ENCODE assay signal across 15 mouse cellular contexts in genomic region chr8:72131901-72132300, GRCm38 (mm10). TPM values are rescaled to one million over a fixed set of nuclear protein-coding genes. Genes with fewer than 3 reads are reported as not detected.
A peak's percentile ranks its signal among the peaks of the same experiment; 100 is the strongest.
DNase-seq lines count a peak whose midpoint lies in the region; ATAC-seq and TF ChIP-seq lines count a peak whose summit lies in the region.
"Had no signal": no experiment of that assay in that cellular context is flagged by ENCODE, and none has a peak within 500 bp of the region (broad histone marks: within the 10 kb centered on the region; RNA-seq: fewer than 3 reads in every experiment).

No protein-coding gene starts in this region.

- no peak for TF ChIP-seq CTCF in thymus, adult 2 months (IDR thresholded peaks at IDR 0.05; ENCODE audit: borderline replicate concordance, control insufficient read depth, extremely low read depth, insufficient read depth, low read length, poor library complexity)
- TF ChIP-seq CTCF in heart, postnatal 0 days (IDR thresholded peaks at IDR 0.05; ENCODE audit: low read depth): no peak

- no peak overlapping the region for H3K9ac ChIP-seq in intestine, embryonic 16.5 days (ENCODE audit: low read depth, low read length)
- H3K9ac ChIP-seq in intestine, embryonic 15.5 days: no peak overlapping the region
- H3K9ac ChIP-seq in heart, postnatal 0 days (replicated peaks; ENCODE audit: low read depth, low read length): no peak overlapping the region

- H3K4me3 ChIP-seq in intestine, embryonic 16.5 days (ENCODE audit: low read length): no peak overlapping the region
- no peak overlapping the region for H3K4me3 ChIP-seq in intestine, embryonic 15.5 days (replicated peaks)
- no peak overlapping the region for H3K4me3 ChIP-seq in thymus, adult 2 months (ENCODE audit: control insufficient read depth, insufficient read depth, low read length)
- no peak overlapping the region for H3K4me3 ChIP-seq in heart, postnatal 0 days (ENCODE audit: low read depth, low read length)

- no peak for DNase-seq in thymus, adult 2 months
- DNase-seq in thymus, adult 18-20 months: no peak
- DNase-seq in heart, postnatal 0 days (ENCODE audit: low spot score): no peak
- DNase-seq in thymus, postnatal 4 days: peak; percentile 28
- no peak for DNase-seq in urinary bladder, postnatal 14 days (ENCODE audit: low spot score)
- DNase-seq in embryo, embryonic 9.5 days (ENCODE audit: extremely low spot score): no peak
- DNase-seq: cerebellum, adult 11 months; gastrocnemius, postnatal 10 days had no signal

- TF ChIP-seq POLR2A in thymus, adult 2 months (IDR thresholded peaks at IDR 0.05; ENCODE audit: control insufficient read depth, extremely low read depth, insufficient read depth, low read length, poor library complexity): no peak

- peak overlapping the region; percentile 11 for H3K27ac ChIP-seq in intestine, embryonic 16.5 days (ENCODE audit: low read length)
- no peak overlapping the region for H3K27ac ChIP-seq in intestine, embryonic 15.5 days
- H3K27ac ChIP-seq in thymus, adult 2 months (ENCODE audit: control insufficient read depth, insufficient read depth, low read length): 0 out of 2 replicates have a peak overlapping the region, but pooled peaks have one; percentile 7
- H3K27ac ChIP-seq in heart, postnatal 0 days (ENCODE audit: low read depth): peak overlapping the region; percentile 62

- H3K4me2 ChIP-seq in intestine, embryonic 16.5 days (ENCODE audit: low read depth, low read length): no peak overlapping the region
- H3K4me2 ChIP-seq in intestine, embryonic 15.5 days (replicated peaks): no peak overlapping the region
- H3K4me2 ChIP-seq in heart, postnatal 0 days (ENCODE audit: low read depth, low read length): no peak overlapping the region

- no peak for ATAC-seq in intestine, embryonic 16.5 days
- ATAC-seq in intestine, embryonic 15.5 days: no peak
- no peak for ATAC-seq in heart, postnatal 0 days (ENCODE audit: insufficient read depth, low read depth)

- no peaks in the 10 kb centered on the region for H3K36me3 ChIP-seq in intestine, embryonic 16.5 days (ENCODE audit: control insufficient read depth, insufficient read depth, low read length)
- no peaks in the 10 kb centered on the region for H3K36me3 ChIP-seq in intestine, embryonic 15.5 days
- H3K36me3 ChIP-seq in thymus, adult 2 months (ENCODE audit: control insufficient read depth, insufficient read depth, low read length): no peaks in the 10 kb centered on the region
- no peaks in the 10 kb centered on the region for H3K36me3 ChIP-seq in heart, postnatal 0 days (replicated peaks; ENCODE audit: control insufficient read depth, insufficient read depth, low read length)
- H3K36me3 ChIP-seq: G1E had no signal

- 88% methylated on average over 2 of the region's 2 CpGs for WGBS in intestine, embryonic 16.5 days
- WGBS in intestine, embryonic 15.5 days: 86% methylated on average over 2 of the region's 2 CpGs
- WGBS in thymus, adult 2 months: 46% methylated on average over 2 of the region's 2 CpGs
- WGBS in heart, postnatal 0 days: 77% methylated on average over 2 of the region's 2 CpGs

- peaks cover 9% of the 10 kb centered on the region for H3K4me1 ChIP-seq in intestine, embryonic 16.5 days (ENCODE audit: control insufficient read depth, insufficient read depth, low read length)
- peaks cover 7% of the 10 kb centered on the region for H3K4me1 ChIP-seq in intestine, embryonic 15.5 days (replicated peaks)
- peaks cover 21% of the 10 kb centered on the region for H3K4me1 ChIP-seq in thymus, adult 2 months (replicated peaks; ENCODE audit: control insufficient read depth, insufficient read depth, low read length)
- H3K4me1 ChIP-seq in heart, postnatal 0 days (ENCODE audit: control insufficient read depth, insufficient read depth): peaks cover 9% of the 10 kb centered on the region

- H3K27me3 ChIP-seq in intestine, embryonic 16.5 days (replicated peaks; ENCODE audit: control insufficient read depth, insufficient read depth, low read length): no peaks in the 10 kb centered on the region
- H3K27me3 ChIP-seq in intestine, embryonic 15.5 days (replicated peaks): no peaks in the 10 kb centered on the region
- H3K27me3 ChIP-seq in thymus, adult 2 months (ENCODE audit: control insufficient read depth, insufficient read depth, low read length): no peaks in the 10 kb centered on the region
- no peaks in the 10 kb centered on the region for H3K27me3 ChIP-seq in heart, postnatal 0 days (ENCODE audit: control insufficient read depth, insufficient read depth, low read length)

- no peak for TF ChIP-seq EP300 in heart, postnatal 0 days (IDR thresholded peaks at IDR 0.05; ENCODE audit: low read depth)

- H3K9me3 ChIP-seq in intestine, embryonic 16.5 days (ENCODE audit: control insufficient read depth, low read length): no peaks in the 10 kb centered on the region
- H3K9me3 ChIP-seq in intestine, embryonic 15.5 days: no peaks in the 10 kb centered on the region
- no peaks in the 10 kb centered on the region for H3K9me3 ChIP-seq in heart, postnatal 0 days (replicated peaks; ENCODE audit: control insufficient read depth, low read length)
- H3K9me3 ChIP-seq: G1E had no signal

RNA-seq across cellular contexts. Expression of gene Tpm4, which starts 2.9 kb away (rescaled TPM):
- polyA plus RNA-seq in intestine, embryonic 16.5 days (2015; fragmentation: Nextera tagmentation; extraction: Ambion mirVana): 510 and 538 TPM in 2 replicates
- 545 and 589 TPM in 2 replicates for polyA plus RNA-seq in intestine, embryonic 15.5 days (2015; fragmentation: Nextera tagmentation; extraction: Ambion mirVana)
- 47.7 and 55.6 TPM in 2 replicates for polyA plus RNA-seq in thymus, adult 2 months (2012; rRNA removed)
- 179 and 195 TPM in 2 replicates for total RNA-seq in heart, postnatal 0 days (2014; rRNA removed; ENCODE audit: low replicate concordance)
- polyA plus RNA-seq in heart, postnatal 0 days (2015; fragmentation: Nextera tagmentation; extraction: Ambion mirVana): 222 and 224 TPM in 2 replicates

RNA-seq across cellular contexts. Expression of gene Olfr374, which starts 25.1 kb away (rescaled TPM):
- polyA plus RNA-seq in intestine, embryonic 16.5 days (2015; fragmentation: Nextera tagmentation; extraction: Ambion mirVana): 0.13 TPM in 1 of 2 replicates, not detected in the other
- polyA plus RNA-seq in intestine, embryonic 15.5 days (2015; fragmentation: Nextera tagmentation; extraction: Ambion mirVana): 0.01 and 0.04 TPM in 2 replicates
- polyA plus RNA-seq in thymus, adult 2 months (2012; rRNA removed): 0.17 and 0.27 TPM in 2 replicates
- total RNA-seq in heart, postnatal 0 days (2014; rRNA removed; ENCODE audit: low replicate concordance): not detected in 2 replicates
- 0.01 TPM in 1 of 2 replicates, not detected in the other for polyA plus RNA-seq in heart, postnatal 0 days (2015; fragmentation: Nextera tagmentation; extraction: Ambion mirVana)
- total RNA-seq: adrenal gland, adult 2 months; gastrocnemius, postnatal 10 days; left cerebral cortex, postnatal 25 days had no signal
- polyA plus RNA-seq: adrenal gland, adult 2 months; G1E; neural tube, embryonic 11.5 days; testis, adult 2 months had no signal

RNA-seq across cellular contexts. Expression of gene Rab8a, which starts 29.1 kb away (rescaled TPM):
- 177 and 178 TPM in 2 replicates for polyA plus RNA-seq in intestine, embryonic 16.5 days (2015; fragmentation: Nextera tagmentation; extraction: Ambion mirVana)
- polyA plus RNA-seq in intestine, embryonic 15.5 days (2015; fragmentation: Nextera tagmentation; extraction: Ambion mirVana): 149 and 159 TPM in 2 replicates
- 95.8 and 112 TPM in 2 replicates for polyA plus RNA-seq in thymus, adult 2 months (2012; rRNA removed)
- 32.2 and 33.9 TPM in 2 replicates for total RNA-seq in heart, postnatal 0 days (2014; rRNA removed; ENCODE audit: low replicate concordance)
- polyA plus RNA-seq in heart, postnatal 0 days (2015; fragmentation: Nextera tagmentation; extraction: Ambion mirVana): 50.8 and 51.2 TPM in 2 replicates

RNA-seq across cellular contexts. Expression of gene Olfr373, which starts 48.9 kb away (rescaled TPM):
- 0.11 and 0.16 TPM in 2 replicates for polyA plus RNA-seq in intestine, embryonic 16.5 days (2015; fragmentation: Nextera tagmentation; extraction: Ambion mirVana)
- polyA plus RNA-seq in intestine, embryonic 15.5 days (2015; fragmentation: Nextera tagmentation; extraction: Ambion mirVana): 0.05 and 0.09 TPM in 2 replicates
- polyA plus RNA-seq in thymus, adult 2 months (2012; rRNA removed): 0.32 TPM in 1 of 2 replicates, not detected in the other
- total RNA-seq in heart, postnatal 0 days (2014; rRNA removed; ENCODE audit: low replicate concordance): not detected in 2 replicates
- not detected in 2 replicates for polyA plus RNA-seq in heart, postnatal 0 days (2015; fragmentation: Nextera tagmentation; extraction: Ambion mirVana)
- total RNA-seq: adrenal gland, adult 2 months; gastrocnemius, postnatal 10 days; left cerebral cortex, postnatal 25 days had no signal
- polyA plus RNA-seq: adrenal gland, adult 2 months; G1E; neural tube, embryonic 11.5 days; testis, adult 2 months had no signal

RNA-seq across cellular contexts. Expression of gene Hsh2d, which starts 57.5 kb away (rescaled TPM):
- 2.5 and 2.7 TPM in 2 replicates for polyA plus RNA-seq in intestine, embryonic 16.5 days (2015; fragmentation: Nextera tagmentation; extraction: Ambion mirVana)
- polyA plus RNA-seq in intestine, embryonic 15.5 days (2015; fragmentation: Nextera tagmentation; extraction: Ambion mirVana): 1.5 and 2.0 TPM in 2 replicates
- 11.9 and 13.2 TPM in 2 replicates for polyA plus RNA-seq in thymus, adult 2 months (2012; rRNA removed)
- total RNA-seq in heart, postnatal 0 days (2014; rRNA removed; ENCODE audit: low replicate concordance): not detected in 2 replicates
- polyA plus RNA-seq in heart, postnatal 0 days (2015; fragmentation: Nextera tagmentation; extraction: Ambion mirVana): 0.05 and 0.12 TPM in 2 replicates
- total RNA-seq: adrenal gland, adult 2 months; gastrocnemius, postnatal 10 days; left cerebral cortex, postnatal 25 days had no signal
- polyA plus RNA-seq: adrenal gland, adult 2 months; neural tube, embryonic 11.5 days had no signal
